Mouse (Mus musculus) skeletal muscle tissue, adult 2 months (tissue): Measurements from ENCODE around the gene Prrc2b.

ENCODE experiments used
- DNase-seq: peaks from one replicate; pipeline ENCODE4 v3.0.0-alpha.2; 2012; ENCODE audit warnings: low read depth, low spot score

Prrc2b gene

GRCm38 (mm10) chr2:32282289-32282688, 131.4 kb downstream of the Prrc2b start:
- DNase-seq: no peak

GRCm38 (mm10) chr2:32282727-32283126, 131.8 kb downstream of the Prrc2b start:
- DNase-seq: peak; percentile 67

- DNase-seq: no peak
These were observed 133.1 kb downstream of the Prrc2b start for GRCm38 (mm10) chr2:32283986-32284385.
